In the genomic region with DNA sequence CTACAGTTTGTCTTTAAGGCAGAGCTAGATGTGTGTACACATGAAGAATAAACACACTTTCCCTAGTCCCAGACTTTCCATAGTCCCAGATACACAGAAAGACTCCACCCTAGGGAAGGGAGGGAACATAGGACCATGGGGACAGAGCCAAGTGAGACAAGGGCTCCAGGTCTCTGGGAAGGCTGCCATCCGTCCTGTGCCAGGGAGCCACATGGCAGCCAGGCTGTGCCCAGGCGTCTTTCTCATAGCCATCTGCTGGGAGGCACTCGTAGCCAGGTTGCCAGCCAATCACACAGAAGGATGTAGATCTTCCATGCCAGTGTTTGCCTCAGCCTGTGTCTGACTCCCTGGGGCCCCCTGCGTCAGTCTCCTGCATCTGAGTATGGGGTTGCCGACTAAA, we compare ENCODE assay signal across 8 mouse cellular contexts.
DNase-seq lines count a peak whose midpoint lies in the region; ATAC-seq lines count a peak whose summit lies in the region.

No protein-coding gene starts in this region.

- H3K27ac ChIP-seq in neural tube, embryonic 15.5 days (replicated peaks), result no peak overlapping the region
- H3K27ac ChIP-seq in limb, embryonic 10.5 days, result no peak overlapping the region

- ATAC-seq in neural tube, embryonic 15.5 days (ENCODE audit: low FRiP score), result peak; percentile 69

- peak; percentile 71 for DNase-seq in adrenal gland, postnatal 10 days
- no peak for DNase-seq in adrenal gland, adult 18-20 months (ENCODE audit: low spot score in 2 of 2)
- DNase-seq in cerebellum, adult 11 months, result peak; percentile 98
- peak; percentile 20 to 75 for DNase-seq in gastrocnemius, adult 8-10 months (ENCODE audit: low spot score in 2 of 2)
- peak; percentile 89 to 95 for DNase-seq in layer of hippocampus, postnatal 14 days (ENCODE audit: low spot score in 2 of 2)
- no peak for DNase-seq in spleen, postnatal 14 days (ENCODE audit: low spot score in 2 of 2)
- DNase-seq in limb, embryonic 10.5 days (ENCODE audit: low spot score), result no peak

- H3K4me1 ChIP-seq in neural tube, embryonic 15.5 days, result peaks cover 43% of the 10 kb centered on the region
- peaks cover 15% of the 10 kb centered on the region for H3K4me1 ChIP-seq in limb, embryonic 10.5 days

- no peak overlapping the region for H3K9ac ChIP-seq in neural tube, embryonic 15.5 days (replicated peaks)

- 25% methylated on average over 5 of the region's 5 CpGs for WGBS in neural tube, embryonic 15.5 days
- WGBS in limb, embryonic 10.5 days, result 68% methylated on average over 5 of the region's 5 CpGs

- peaks cover 2% of the 10 kb centered on the region; the same call in 1 of the 2 replicates for H3K27me3 ChIP-seq in neural tube, embryonic 15.5 days (replicated peaks)
- peaks cover 52% of the 10 kb centered on the region for H3K27me3 ChIP-seq in limb, embryonic 10.5 days (ENCODE audit: low read depth, poor library complexity, severe bottlenecking)

- no peak overlapping the region for H3K4me3 ChIP-seq in neural tube, embryonic 15.5 days (replicated peaks)
- no peak overlapping the region for H3K4me3 ChIP-seq in limb, embryonic 10.5 days

- no peak overlapping the region for H3K4me2 ChIP-seq in neural tube, embryonic 15.5 days

- no peaks in the 10 kb centered on the region for H3K9me3 ChIP-seq in neural tube, embryonic 15.5 days (replicated peaks)
- no peaks in the 10 kb centered on the region for H3K9me3 ChIP-seq in limb, embryonic 10.5 days (replicated peaks)

- H3K36me3 ChIP-seq in neural tube, embryonic 15.5 days, result no peaks in the 10 kb centered on the region
- no peaks in the 10 kb centered on the region for H3K36me3 ChIP-seq in limb, embryonic 10.5 days

Comparison
In these comparisons a context has a peak if more than half of its experiments do, and no peak if none do; other contexts are left out.
1. DNase-seq: peak in adrenal gland, postnatal 10 days (single experiment), cerebellum, adult 11 months (single experiment), gastrocnemius, adult 8-10 months (2 of 2) and layer of hippocampus, postnatal 14 days (2 of 2); none in adrenal gland, adult 18-20 months (0 of 2), spleen, postnatal 14 days (0 of 2) and limb, embryonic 10.5 days (single experiment).